Mouse (Mus musculus) testis, adult 2 months (tissue): ENCODE measurements around the gene Cog1.

Experiments used
- CTCF ChIP-seq: fragments of 200-500 bp; IDR thresholded peaks from 2 replicates; pipeline ENCODE4 v1.5.1; 2012; ENCODE audit warnings: low read depth, mild to moderate bottlenecking, inconsistent platforms, low read length, moderate library complexity; ENCODE audit not compliant: control insufficient read depth, insufficient read depth, insufficient replicate concordance
- POLR2A ChIP-seq: fragments of 200-500 bp; IDR thresholded peaks from 2 replicates; pipeline ENCODE4 v1.6.1; 2012; ENCODE audit warnings: low read depth, mild to moderate bottlenecking, inconsistent platforms, low read length, moderate library complexity; ENCODE audit not compliant: control insufficient read depth

DNA sequence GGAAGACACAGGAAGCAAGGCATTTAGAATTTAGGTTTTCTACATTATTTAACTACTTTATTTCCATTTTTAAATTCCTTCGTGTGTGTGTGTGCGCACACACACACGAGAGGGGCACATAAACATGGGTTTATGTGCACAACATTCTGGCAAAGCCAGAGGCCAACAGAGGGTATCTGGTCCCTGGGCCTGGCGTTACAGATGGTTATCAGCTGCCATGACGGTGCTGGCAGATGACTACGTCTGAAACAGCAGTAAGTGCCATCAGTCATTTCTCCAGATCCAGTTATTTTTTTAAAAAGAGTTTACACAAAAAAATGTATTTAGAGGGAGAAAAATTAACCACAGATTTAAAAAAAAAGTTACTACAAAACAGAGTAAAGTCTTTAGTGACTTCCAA lies 17.2 kb downstream of the Cog1 start:
- no peak for TF ChIP-seq POLR2A
- TF ChIP-seq CTCF, result no peak
